Mouse (Mus musculus): ENCODE measurements at regions not wholly inside any gene's neighbourhood (a gene's known extent, or its start where the extent isn't known, plus 50 kb on each side); places are given as distances from the start of the nearest gene placed in this dataset.

DNA sequence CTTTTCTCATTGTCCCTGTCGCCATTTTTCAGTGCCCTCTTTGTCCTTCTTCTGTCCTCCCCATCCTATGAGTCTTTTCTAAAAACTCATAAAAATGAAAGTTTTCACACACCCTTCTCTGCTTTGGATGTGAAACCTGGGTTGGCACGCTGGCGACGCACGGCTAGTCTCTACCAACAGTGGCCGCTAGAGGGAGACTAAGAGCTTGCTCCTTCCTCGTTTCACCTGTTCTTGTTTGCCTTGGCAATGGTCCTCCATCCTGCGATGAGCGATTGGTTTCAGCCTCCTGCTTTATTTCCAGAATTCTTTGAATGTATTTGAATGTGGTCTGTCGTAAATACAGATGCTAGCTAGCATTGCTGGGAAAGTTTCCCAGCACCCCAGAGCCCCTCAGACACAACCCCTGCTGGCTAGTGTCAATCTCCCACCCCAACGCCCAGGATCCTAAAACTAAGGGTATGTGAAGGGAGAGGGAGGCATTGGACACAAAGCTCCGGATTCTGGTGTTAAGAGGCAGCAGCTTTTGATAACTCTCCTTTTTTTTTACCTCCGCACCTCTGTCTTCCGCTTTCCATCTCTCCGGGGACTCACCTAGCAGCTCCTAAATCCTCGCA is 85.8 kb upstream of the Hmcn1 start:
- Histone ChIP-seq H3K4me1 (replicated peaks) (peaks cover 15% of the 10 kb centered on the region), H3K9ac (no peak overlapping the region), H3K36me3 (no peaks in the 10 kb centered on the region), H3K4me2 (peak overlapping the region; percentile 27; the same call in 1 of the 2 replicates), H3K27me3 (no peaks in the 10 kb centered on the region), H3K9me3 (replicated peaks) (no peaks in the 10 kb centered on the region), H3K27ac (no peak overlapping the region; the same call in 1 of the 2 replicates), H3K4me3 (no peak overlapping the region)
- WGBS = 32% methylated on average over 16 of the region's 16 CpGs
- peak; percentile 39; the same call in 1 of the 2 replicates for ATAC-seq (replicated peaks; ENCODE audit: insufficient number of reproducible peaks, insufficient read depth, low FRiP score, low read depth)

DNA sequence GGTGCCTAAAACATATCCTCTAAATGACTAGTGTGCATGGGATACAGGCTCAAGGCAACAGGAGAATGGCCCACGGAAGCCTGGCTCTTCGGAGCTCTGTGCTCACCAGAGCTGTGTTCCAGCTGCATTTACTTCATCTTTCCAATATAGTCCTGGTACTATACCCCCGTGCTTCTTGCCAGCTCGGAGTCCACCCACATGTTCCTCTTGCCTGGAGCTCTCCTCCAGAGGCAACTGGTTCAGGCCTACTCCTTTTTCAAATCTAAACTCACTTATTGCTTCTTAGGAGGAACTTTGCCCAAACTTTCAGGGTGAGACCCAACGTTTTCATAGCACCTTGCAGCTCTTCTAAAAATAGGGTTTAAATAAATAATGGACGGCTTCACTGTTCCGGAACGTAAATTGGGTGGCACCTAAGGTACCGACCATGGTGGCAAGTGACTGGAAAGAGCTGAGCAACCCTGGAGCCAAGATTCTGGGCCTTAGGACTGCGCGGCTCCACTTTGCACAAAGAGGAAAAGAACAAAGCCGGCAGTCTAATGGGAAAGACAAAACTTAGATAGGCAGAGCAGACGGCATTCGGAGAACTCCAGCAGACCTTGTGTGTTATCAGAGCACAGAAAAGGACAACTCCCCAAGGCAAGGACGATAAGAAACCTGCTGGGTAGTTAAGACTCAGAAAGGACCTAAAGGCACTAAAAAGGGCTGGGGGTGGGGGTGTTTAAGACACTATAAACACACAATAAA is 86.6 kb upstream of the Hmcn1 start:
- WGBS = 43% methylated on average over 15 of the region's 15 CpGs
- H3K27me3 ChIP-seq = no peaks in the 10 kb centered on the region
- ATAC-seq (replicated peaks; ENCODE audit: insufficient number of reproducible peaks, insufficient read depth, low FRiP score, low read depth) = peak; percentile 53; the same call in 1 of the 2 replicates
- H3K27ac ChIP-seq = peak overlapping the region; percentile 0; the same call in 1 of the 2 replicates
- no peaks in the 10 kb centered on the region for H3K36me3 ChIP-seq
- H3K4me3 ChIP-seq = no peak overlapping the region
- H3K9ac ChIP-seq = no peak overlapping the region
- peaks cover 15% of the 10 kb centered on the region for H3K4me1 ChIP-seq (replicated peaks)
- H3K4me2 ChIP-seq = no peak overlapping the region
- no peaks in the 10 kb centered on the region for H3K9me3 ChIP-seq (replicated peaks)

GRCm38 (mm10) chr1:151080510-151080980 is 87.3 kb upstream of the Hmcn1 start:
- Histone ChIP-seq H3K4me2 (0 out of 2 replicates have a peak overlapping the region, but pooled peaks have one; percentile 21), H3K27ac (peak overlapping the region; percentile 66)
- ATAC-seq (replicated peaks; ENCODE audit: insufficient number of reproducible peaks, insufficient read depth, low FRiP score, low read depth) = no peak

DNA sequence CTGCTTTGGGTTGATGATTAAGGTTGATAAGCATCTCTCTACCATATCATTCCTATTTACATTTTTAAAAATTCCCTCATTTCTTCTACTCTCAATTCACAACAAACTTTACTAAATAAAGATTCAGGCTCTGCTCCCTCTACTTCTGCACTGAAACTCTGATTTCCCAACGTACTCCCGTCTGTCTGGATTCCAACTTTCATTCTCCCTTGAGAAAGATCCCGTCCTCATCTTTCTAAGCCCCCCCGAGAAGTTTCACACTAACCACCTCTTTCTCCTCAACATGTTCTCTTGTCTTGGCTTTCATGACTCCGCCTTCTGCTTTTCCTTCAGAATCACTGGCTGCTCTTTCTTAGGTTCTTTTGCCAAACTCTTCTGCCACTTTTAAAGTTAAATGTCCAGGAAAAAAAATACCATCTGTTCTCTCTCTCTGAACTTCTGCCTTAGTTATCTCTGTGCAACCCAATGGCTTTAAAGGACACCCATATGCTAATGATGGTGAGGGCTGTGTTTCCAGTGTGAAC is 89.3 kb upstream of the Hmcn1 start:
- Histone ChIP-seq H3K4me3 (no peak overlapping the region), H3K4me2 (no peak overlapping the region), H3K9me3 (replicated peaks) (no peaks in the 10 kb centered on the region), H3K4me1 (replicated peaks) (peaks cover 19% of the 10 kb centered on the region), H3K27me3 (no peaks in the 10 kb centered on the region), H3K27ac (no peak overlapping the region), H3K36me3 (no peaks in the 10 kb centered on the region), H3K9ac (no peak overlapping the region)
- 81% methylated on average over 5 of the region's 5 CpGs for WGBS
- ATAC-seq (replicated peaks; ENCODE audit: insufficient number of reproducible peaks, insufficient read depth, low FRiP score, low read depth) = no peak

More at GRCm38 (mm10) chr1:151080510-151080980, 87.3 kb upstream of the Hmcn1 start:
- H3K9ac ChIP-seq = no peak overlapping the region
- no peaks in the 10 kb centered on the region for H3K9me3 ChIP-seq (replicated peaks)
- WGBS = 38% methylated on average over 9 of the region's 9 CpGs
- H3K27me3 ChIP-seq = no peaks in the 10 kb centered on the region
- peaks cover 15% of the 10 kb centered on the region for H3K4me1 ChIP-seq (replicated peaks)
- no peaks in the 10 kb centered on the region for H3K36me3 ChIP-seq
- H3K4me3 ChIP-seq = no peak overlapping the region

DNA sequence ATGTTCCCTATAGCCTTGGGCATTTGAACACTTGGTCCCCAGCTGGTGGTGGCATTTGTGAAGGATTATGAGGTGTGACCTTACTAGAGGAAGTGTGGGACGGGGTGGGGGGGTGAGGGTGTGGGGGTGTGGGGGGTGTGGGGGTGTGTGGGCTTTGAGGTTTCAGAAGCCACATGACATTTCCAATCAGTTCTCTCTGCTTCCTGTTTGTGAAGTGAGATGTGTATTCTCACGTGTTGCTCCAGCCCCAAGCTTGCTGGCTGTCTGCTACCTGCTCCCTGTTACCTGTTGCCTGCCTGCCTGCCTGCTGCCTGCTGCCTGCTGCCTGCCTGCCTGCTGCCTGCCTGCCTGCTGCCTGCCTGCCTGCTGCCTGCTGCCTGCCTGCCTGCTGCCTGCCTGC is 90.6 kb upstream of the Hmcn1 start:
- Histone ChIP-seq H3K4me2 (no peak overlapping the region), H3K36me3 (no peaks in the 10 kb centered on the region), H3K4me3 (no peak overlapping the region), H3K27me3 (no peaks in the 10 kb centered on the region), H3K27ac (no peak overlapping the region), H3K9ac (no peak overlapping the region), H3K4me1 (replicated peaks) (peaks cover 19% of the 10 kb centered on the region), H3K9me3 (replicated peaks) (no peaks in the 10 kb centered on the region)
- WGBS = 78% methylated on average over 2 of the region's 2 CpGs
- no peak for ATAC-seq (replicated peaks; ENCODE audit: insufficient number of reproducible peaks, insufficient read depth, low FRiP score, low read depth)

GRCm38 (mm10) chr1:151086111-151086859 is 93.0 kb upstream of the Hmcn1 start:
- Histone ChIP-seq H3K4me3 (no peak overlapping the region), H3K27me3 (no peaks in the 10 kb centered on the region), H3K27ac (no peak overlapping the region), H3K4me1 (replicated peaks) (peaks cover 5% of the 10 kb centered on the region; the same call in 1 of the 2 replicates), H3K9ac (no peak overlapping the region), H3K4me2 (no peak overlapping the region), H3K36me3 (no peaks in the 10 kb centered on the region), H3K9me3 (replicated peaks) (no peaks in the 10 kb centered on the region)
- 74% methylated on average over 22 of the region's 22 CpGs for WGBS
- no peak for ATAC-seq (replicated peaks; ENCODE audit: insufficient number of reproducible peaks, insufficient read depth, low FRiP score, low read depth)

- Histone ChIP-seq H3K27me3 (no peaks in the 10 kb centered on the region), H3K9me3 (replicated peaks) (no peaks in the 10 kb centered on the region), H3K4me1 (replicated peaks) (peaks cover 5% of the 10 kb centered on the region; the same call in 1 of the 2 replicates), H3K27ac (no peak overlapping the region), H3K4me3 (no peak overlapping the region), H3K36me3 (no peaks in the 10 kb centered on the region), H3K4me2 (no peak overlapping the region), H3K9ac (no peak overlapping the region)
- no peak for ATAC-seq (replicated peaks; ENCODE audit: insufficient number of reproducible peaks, insufficient read depth, low FRiP score, low read depth)
- WGBS = 63% methylated on average over 8 of the region's 8 CpGs
These were observed 94.0 kb upstream of the Hmcn1 start for GRCm38 (mm10) chr1:151087151-151087660.

DNA sequence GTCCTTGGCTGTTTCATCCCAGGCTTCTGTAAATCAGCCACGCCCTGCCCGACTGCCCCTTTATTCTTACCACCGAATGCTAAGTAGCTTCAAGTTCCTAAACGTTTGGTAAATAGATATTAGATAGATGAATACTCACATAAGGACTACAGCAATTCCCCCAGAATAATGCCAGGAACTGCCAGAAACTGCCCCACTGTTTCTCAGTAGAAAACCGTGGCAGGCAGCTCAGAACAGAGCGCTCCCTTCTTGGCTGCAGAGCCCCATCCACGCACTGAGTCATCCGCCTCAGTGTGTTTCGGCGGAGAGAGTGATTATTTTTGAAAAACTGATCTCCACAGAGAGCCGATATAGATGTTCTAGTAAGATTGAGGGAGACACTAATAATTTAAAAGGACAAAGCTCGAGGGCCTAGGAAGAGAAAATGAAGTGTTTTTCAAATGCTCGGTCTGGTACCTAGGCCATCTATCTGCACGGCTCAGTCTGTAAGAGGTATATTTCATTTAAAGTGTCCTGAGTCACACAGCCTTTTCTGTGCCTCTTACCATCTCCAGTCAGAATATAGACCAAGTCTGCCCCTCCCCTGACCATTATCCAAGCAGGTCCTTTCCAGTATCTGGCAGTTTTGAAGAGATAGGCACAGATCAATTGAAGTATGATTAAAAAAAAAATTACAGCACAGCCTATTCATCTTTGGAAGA is 94.4 kb upstream of the Gm47985 start:
- WGBS = 75% methylated on average over 14 of the region's 14 CpGs
- ATAC-seq (replicated peaks; ENCODE audit: insufficient number of reproducible peaks, insufficient read depth, low FRiP score, low read depth) = no peak
- Histone ChIP-seq H3K4me3 (no peak overlapping the region), H3K27ac (no peak overlapping the region), H3K27me3 (no peaks in the 10 kb centered on the region), H3K9ac (no peak overlapping the region), H3K9me3 (replicated peaks) (no peaks in the 10 kb centered on the region), H3K4me1 (replicated peaks) (peaks cover 5% of the 10 kb centered on the region; the same call in 1 of the 2 replicates), H3K36me3 (no peaks in the 10 kb centered on the region), H3K4me2 (no peak overlapping the region)

GRCm38 (mm10) chr1:151088535-151089125 is 93.7 kb upstream of the Gm47985 start:
- Histone ChIP-seq H3K27me3 (no peaks in the 10 kb centered on the region), H3K4me2 (no peak overlapping the region), H3K9me3 (replicated peaks) (no peaks in the 10 kb centered on the region), H3K4me1 (replicated peaks) (peaks cover 5% of the 10 kb centered on the region; the same call in 1 of the 2 replicates), H3K36me3 (no peaks in the 10 kb centered on the region), H3K9ac (no peak overlapping the region), H3K4me3 (no peak overlapping the region), H3K27ac (no peak overlapping the region)
- WGBS = 83% methylated on average over 11 of the region's 11 CpGs
- ATAC-seq (replicated peaks; ENCODE audit: insufficient number of reproducible peaks, insufficient read depth, low FRiP score, low read depth) = no peak

DNA sequence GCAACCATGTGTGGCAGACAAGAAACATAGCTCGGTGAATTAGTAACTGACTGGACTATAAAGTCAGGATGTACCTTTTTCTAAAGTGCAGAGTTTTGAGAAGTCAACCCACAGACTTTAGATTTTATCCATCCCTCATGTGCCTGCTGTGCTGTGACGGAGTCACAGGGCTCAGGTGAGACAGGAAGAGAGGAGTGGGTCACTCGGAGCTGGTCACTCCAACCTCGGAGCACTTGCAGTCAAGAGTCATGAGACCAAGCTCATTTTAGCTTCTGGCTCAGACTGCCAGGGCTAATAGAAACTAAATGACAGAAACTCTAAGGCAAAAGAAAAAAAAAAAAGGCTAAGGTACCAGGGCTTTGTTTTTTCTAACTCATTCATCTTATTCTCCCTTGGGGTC is 90.3 kb upstream of the Gm47985 start:
- H3K27me3 ChIP-seq = no peaks in the 10 kb centered on the region
- no peak overlapping the region for H3K4me3 ChIP-seq
- no peaks in the 10 kb centered on the region for H3K36me3 ChIP-seq
- no peak overlapping the region for H3K27ac ChIP-seq
- no peaks in the 10 kb centered on the region for H3K9me3 ChIP-seq (replicated peaks)
- no peak overlapping the region for H3K4me2 ChIP-seq
- 63% methylated on average over 4 of the region's 4 CpGs for WGBS
- no peak for ATAC-seq (replicated peaks; ENCODE audit: insufficient number of reproducible peaks, insufficient read depth, low FRiP score, low read depth)
- H3K4me1 ChIP-seq (replicated peaks) = 0 out of 2 replicates have a peak, but pooled peaks cover 8% of the 10 kb centered on the region
- no peak overlapping the region for H3K9ac ChIP-seq
